Mouse (Mus musculus) intestine, postnatal 0 days (tissue): ENCODE data around the gene Lrrc8a. TPM values are rescaled to one million over a fixed set of nuclear protein-coding genes. Genes with fewer than 3 reads are reported as not detected.

Experiments used
- ATAC-seq: fragments of 200-750 bp; cut with Nextera tagmentation; 2 replicates; pipeline ENCODE4 v1.8.0; 2017; ENCODE audit warnings: mild to moderate bottlenecking, moderate TSS enrichment, moderate library complexity
- H3K27ac ChIP-seq: fragments of 300-500 bp; sonication (generic); 2 replicates; pipeline ENCODE4 v1.5.1; 2014; ENCODE audit warnings: mild to moderate bottlenecking, low read depth, low read length, moderate library complexity
- H3K27me3 ChIP-seq: fragments of 300-500 bp; sonication (generic); replicated peaks from 2 replicates; pipeline ENCODE4 v1.6.1; 2014; ENCODE audit warnings: low read length, mixed read lengths; ENCODE audit not compliant: control insufficient read depth, insufficient read depth
- H3K36me3 ChIP-seq: fragments of 300-500 bp; sonication (generic); 2 replicates; pipeline ENCODE4 v1.6.1; 2014; ENCODE audit warnings: mild to moderate bottlenecking, moderate library complexity; ENCODE audit not compliant: control insufficient read depth, insufficient read depth
- H3K4me1 ChIP-seq: fragments of 300-500 bp; sonication (generic); replicated peaks from 2 replicates; pipeline ENCODE4 v1.6.1; 2014; ENCODE audit warnings: antibody characterized with exemption, low read length, mixed read lengths; ENCODE audit not compliant: control insufficient read depth, insufficient read depth
- H3K4me2 ChIP-seq: fragments of 300-500 bp; sonication (generic); replicated peaks from 2 replicates; pipeline ENCODE4 v1.6.1; 2014; ENCODE audit warnings: low read depth, mild to moderate bottlenecking, moderate library complexity
- H3K4me3 ChIP-seq: fragments of 300-500 bp; sonication (generic); 2 replicates; pipeline ENCODE4 v1.5.1; 2014; ENCODE audit warnings: low read depth, low read length
- H3K9ac ChIP-seq: fragments of 300-500 bp; sonication (generic); 2 replicates; pipeline ENCODE4 v1.6.1; 2014; ENCODE audit warnings: mild to moderate bottlenecking, low read depth, low read length
- H3K9me3 ChIP-seq: fragments of 300-500 bp; sonication (generic); 2 replicates; pipeline ENCODE4 v1.6.1; 2016; ENCODE audit warnings: mixed run types; ENCODE audit not compliant: control insufficient read depth
- CTCF ChIP-seq: sonication (generic); IDR thresholded peaks from 2 replicates; pipeline ENCODE4 v1.5.1; 2016; ENCODE audit warnings: low read depth, mild to moderate bottlenecking, control low read depth, antibody characterized with exemption, moderate library complexity
- WGBS: fragments of 180-500 bp; shearing (Covaris S2); extraction: QIAGEN DNeasy Blood & Tissue Kit; methylation state at CpG from one replicate; pipeline ENCODE4 v1.1.7; 2014; 5-methylcytosine and 5-hydroxymethylcytosine counted together
- polyA plus RNA-seq: library from polyadenylated mRNA; unstranded; fragments of >200 nt; fragmentation: Nextera tagmentation; extraction: Ambion mirVana; gene quantifications from 2 replicates; pipeline ENCODE4 v1.2.1, GENCODE M21; 2015

The Lrrc8a gene
- polyA plus RNA-seq, 1 experiment from 2014 or later, result 40.5 TPM

DNA sequence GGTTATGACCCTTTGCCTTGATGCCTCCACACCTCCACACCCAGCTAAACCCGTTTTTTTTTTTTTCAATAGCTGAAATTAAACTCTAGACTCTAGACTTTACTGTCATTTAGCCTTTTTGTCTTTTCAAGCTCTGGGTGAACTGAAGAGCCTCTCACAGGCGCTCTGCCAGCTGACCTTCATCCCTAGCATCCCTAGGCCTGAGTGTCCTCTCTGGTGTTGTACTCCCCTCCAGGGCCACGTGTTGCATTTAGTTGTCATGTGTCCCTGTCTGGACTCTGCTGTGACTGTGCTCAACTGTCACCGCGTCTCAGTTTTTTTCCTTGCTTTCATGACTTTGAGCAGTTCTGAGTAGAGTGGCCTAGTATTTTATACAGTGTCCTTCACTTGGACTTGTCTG is 62.5 kb downstream of the Lrrc8a start:
- Histone ChIP-seq H3K9me3 (no peaks in the 10 kb centered on the region), H3K4me3 (no peak overlapping the region), H3K4me2 (no peak overlapping the region), H3K27ac (no peak overlapping the region), H3K36me3 (peaks cover 58% of the 10 kb centered on the region), H3K9ac (no peak overlapping the region), H3K4me1 (no peaks in the 10 kb centered on the region), H3K27me3 (no peaks in the 10 kb centered on the region)
- WGBS, result 86% methylated on average over 5 of the region's 5 CpGs
- TF ChIP-seq CTCF, result no peak
- no peak for ATAC-seq

DNA sequence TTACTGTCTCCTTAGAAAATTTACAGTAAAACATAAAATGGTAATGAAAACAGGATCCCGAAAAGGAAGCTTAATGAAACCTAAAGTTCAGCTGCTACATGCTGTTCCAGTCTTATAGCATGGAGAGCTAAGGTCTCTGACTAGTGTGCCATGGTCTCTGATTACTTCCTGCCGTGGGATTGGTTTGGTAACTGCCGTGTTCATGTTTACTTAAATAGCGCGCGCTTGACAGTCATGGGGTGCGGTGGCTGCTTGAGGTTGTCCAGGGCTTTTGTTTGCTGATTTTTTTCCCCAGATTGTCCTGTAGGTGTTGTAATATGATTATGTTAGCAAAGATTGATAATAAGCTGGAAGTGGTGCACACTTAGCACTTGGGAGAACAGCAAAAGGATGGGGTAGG is 68.6 kb downstream of the Lrrc8a start:
- TF ChIP-seq CTCF, result no peak
- WGBS, result 81% methylated on average over 7 of the region's 7 CpGs

DNA sequence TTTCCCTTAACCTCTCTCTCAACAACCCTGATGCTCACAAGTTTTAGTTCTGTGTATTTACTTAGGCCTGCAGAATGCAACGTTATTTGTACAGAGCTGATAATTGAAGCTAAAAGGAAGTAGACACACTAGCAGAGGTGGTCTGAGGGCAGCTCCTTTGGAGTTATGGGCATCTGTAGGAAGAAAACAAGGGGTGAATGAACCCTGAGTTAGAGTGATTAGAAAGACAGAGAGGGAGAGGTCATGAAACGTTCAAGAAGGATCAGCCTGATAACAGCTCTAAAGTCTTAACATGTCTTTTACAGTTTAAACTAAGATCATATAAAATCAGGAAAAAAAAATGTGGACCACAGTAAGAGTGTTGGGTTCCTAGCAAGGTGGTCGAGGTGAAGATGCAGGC is 71.8 kb downstream of the Lrrc8a start:
- no peak overlapping the region for H3K4me3 ChIP-seq
- H3K9ac ChIP-seq, result no peak overlapping the region
- no peak overlapping the region for H3K27ac ChIP-seq
- no peaks in the 10 kb centered on the region for H3K9me3 ChIP-seq
- ATAC-seq, result no peak
- TF ChIP-seq CTCF, result no peak
- 70% methylated on average over 3 of the region's 3 CpGs for WGBS
- H3K4me2 ChIP-seq, result no peak overlapping the region
- H3K27me3 ChIP-seq, result no peaks in the 10 kb centered on the region
- H3K36me3 ChIP-seq, result peaks cover 89% of the 10 kb centered on the region
- H3K4me1 ChIP-seq, result no peaks in the 10 kb centered on the region

More for the DNA sequence above, 68.6 kb downstream of the Lrrc8a start:
- H3K9ac ChIP-seq, result no peak overlapping the region
- H3K4me3 ChIP-seq, result no peak overlapping the region
- peaks cover 89% of the 10 kb centered on the region for H3K36me3 ChIP-seq
- H3K27me3 ChIP-seq, result no peaks in the 10 kb centered on the region
- no peaks in the 10 kb centered on the region for H3K4me1 ChIP-seq
- H3K9me3 ChIP-seq, result no peaks in the 10 kb centered on the region
- ATAC-seq, result no peak
- no peak overlapping the region for H3K4me2 ChIP-seq
- no peak overlapping the region for H3K27ac ChIP-seq

DNA sequence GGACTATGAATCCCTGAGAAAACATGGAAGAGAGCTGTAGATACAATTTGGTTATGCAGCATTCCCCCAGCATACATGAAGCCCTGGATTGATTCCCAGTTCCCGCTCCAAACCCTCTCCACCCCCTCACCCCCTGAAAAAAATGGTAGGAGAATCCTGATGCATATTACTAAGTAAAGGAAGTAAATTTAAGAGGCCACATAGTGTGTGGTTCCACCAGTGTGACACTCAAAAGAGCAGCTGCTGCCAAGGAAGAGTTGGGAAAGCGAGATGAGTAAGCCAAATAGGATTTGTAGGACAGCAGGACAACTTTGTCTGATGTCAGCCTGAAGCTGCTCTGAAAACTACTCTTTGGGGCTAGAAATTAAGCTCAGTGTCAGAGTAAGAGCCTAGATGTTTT is 74.0 kb downstream of the Lrrc8a start:
- H3K4me3 ChIP-seq, result no peak overlapping the region
- no peak overlapping the region for H3K9ac ChIP-seq
- no peak overlapping the region for H3K27ac ChIP-seq
- H3K4me1 ChIP-seq, result no peaks in the 10 kb centered on the region
- peaks cover 92% of the 10 kb centered on the region for H3K36me3 ChIP-seq
- no peaks in the 10 kb centered on the region for H3K9me3 ChIP-seq
- ATAC-seq, result no peak
- H3K27me3 ChIP-seq, result no peaks in the 10 kb centered on the region
- no peak overlapping the region for H3K4me2 ChIP-seq
- 97% methylated on average over 2 of the region's 2 CpGs for WGBS
- no peak for TF ChIP-seq CTCF

Other genes starting within 250 kb of the Lrrc8a start
- 4.9 and 5.9 TPM in 2 replicates for gene Wdr34, start 188.8 kb upstream of the Lrrc8a start, polyA plus RNA-seq
- gene Set, start 180.3 kb upstream of the Lrrc8a start, polyA plus RNA-seq, result 174 and 180 TPM in 2 replicates
- gene Pkn3, start 160.0 kb upstream of the Lrrc8a start, polyA plus RNA-seq, result 2.8 and 3.4 TPM in 2 replicates
- 90.9 and 91.3 TPM in 2 replicates for gene Zdhhc12, start 144.1 kb upstream of the Lrrc8a start, polyA plus RNA-seq
- gene Zer1, start 113.1 kb upstream of the Lrrc8a start, polyA plus RNA-seq, result 2.6 and 2.8 TPM in 2 replicates
- 5.3 and 8.5 TPM in 2 replicates for gene Tbc1d13, start 104.0 kb upstream of the Lrrc8a start, polyA plus RNA-seq
- 56.3 and 59.3 TPM in 2 replicates for gene Endog, start 66.2 kb upstream of the Lrrc8a start, polyA plus RNA-seq
- 17.3 and 18.7 TPM in 2 replicates for gene Spout1, start 59.3 kb upstream of the Lrrc8a start, polyA plus RNA-seq
- 17.3 and 20.5 TPM in 2 replicates for gene Kyat1, start 31.9 kb upstream of the Lrrc8a start, polyA plus RNA-seq
- 0.03 and 0.04 TPM in 2 replicates for gene Gm28035, start 2.9 kb downstream of the Lrrc8a start, polyA plus RNA-seq
- gene Phyhd1, start 28.5 kb downstream of the Lrrc8a start, polyA plus RNA-seq, result 3.1 and 3.7 TPM in 2 replicates
- not detected in 2 replicates for gene Gm28038, start 43.3 kb downstream of the Lrrc8a start, polyA plus RNA-seq
- 23.7 and 24.7 TPM in 2 replicates for gene Dolk, start 48.6 kb downstream of the Lrrc8a start, polyA plus RNA-seq
- gene Nup188, start 48.7 kb downstream of the Lrrc8a start, polyA plus RNA-seq, result 7.1 and 9.1 TPM in 2 replicates
- 38.1 TPM in 2 replicates for gene Sh3glb2, start 121.6 kb downstream of the Lrrc8a start, polyA plus RNA-seq
- gene Miga2, start 126.5 kb downstream of the Lrrc8a start, polyA plus RNA-seq, result 12.6 TPM in 2 replicates
- 39.5 and 41.5 TPM in 2 replicates for gene Dolpp1, start 154.5 kb downstream of the Lrrc8a start, polyA plus RNA-seq
- gene Crat, start 178.1 kb downstream of the Lrrc8a start, polyA plus RNA-seq, result 46.1 and 46.4 TPM in 2 replicates
- gene Ptpa, start 178.3 kb downstream of the Lrrc8a start, polyA plus RNA-seq, result 70.9 and 71.4 TPM in 2 replicates
- 1.6 and 2.2 TPM in 2 replicates for gene Ier5l, start 236.5 kb downstream of the Lrrc8a start, polyA plus RNA-seq